Mouse (Mus musculus) heart, adult 2 months (tissue): Measurements from ENCODE around the gene Nsg1.

ENCODE experiments used
- CTCF ChIP-seq: fragments of 200-600 bp; IDR thresholded peaks from 2 replicates; pipeline ENCODE4 v1.8.1; 2022; ENCODE audit warnings: antibody characterized with exemption, mild to moderate bottlenecking, moderate library complexity
- EP300 ChIP-seq: fragments of 200-500 bp; IDR thresholded peaks from 2 replicates; pipeline ENCODE4 v1.6.1; 2011; ENCODE audit warnings: low read depth, low read length, control low read depth; ENCODE audit not compliant: insufficient read depth

GRCm38 (mm10) chr5:38195941-38196340 is 36.2 kb upstream of the Nsg1 start:
- TF ChIP-seq EP300 (no peak), CTCF (no peak)
